Mouse (Mus musculus) myocyte (in vitro differentiated cells): ENCODE data around the gene Pacsin3.

Source experiments
- CEBPB ChIP-seq: IDR thresholded peaks from 2 replicates; pipeline ENCODE4 v1.6.1; 2011; ENCODE audit warnings: mild to moderate bottlenecking, moderate library complexity; ENCODE audit not compliant: poor library complexity, insufficient read depth, severe bottlenecking
- E2F4 ChIP-seq: IDR thresholded peaks from one replicate; pipeline ENCODE4 v1.6.1; 2011; ENCODE audit warnings: mild to moderate bottlenecking, control low read depth, moderate library complexity; ENCODE audit not compliant: insufficient read depth
- MYOD1 ChIP-seq, 3 experiments: IDR thresholded peaks; one replicate each; pipeline ENCODE4 v1.6.1; 2011; ENCODE audit warnings: control low read depth in 2 of 3, low read depth in 2 of 3, mild to moderate bottlenecking in 2 of 3, moderate library complexity in 1 of 3; ENCODE audit not compliant: insufficient read length in 2 of 3, control insufficient read depth in 1 of 3
- POLR2A ChIP-seq: IDR thresholded peaks from one replicate; pipeline ENCODE4 v1.6.1; 2011; ENCODE audit warnings: low read depth, mild to moderate bottlenecking, control low read depth, moderate library complexity; ENCODE audit not compliant: insufficient read length
- POLR2AphosphoS2 ChIP-seq: IDR thresholded peaks from one replicate; pipeline ENCODE4 v1.6.1; 2011; ENCODE audit warnings: low read depth, control low read depth; ENCODE audit not compliant: insufficient read length
- TCF12 ChIP-seq: IDR thresholded peaks from one replicate; pipeline ENCODE4 v1.6.1; 2011; ENCODE audit warnings: mild to moderate bottlenecking, control low read depth; ENCODE audit not compliant: poor library complexity, insufficient read depth, severe bottlenecking
- USF1 ChIP-seq: IDR thresholded peaks from one replicate; pipeline ENCODE4 v1.6.1; 2011; ENCODE audit warnings: low read depth, mild to moderate bottlenecking, control low read depth, moderate library complexity

- TF ChIP-seq POLR2A (no peak), E2F4 (no peak), POLR2AphosphoS2 (no peak), USF1 (no peak), MYOD1 (IDR thresholded peaks at IDR 0.05; ENCODE audit: control insufficient read depth in 1 of 3, insufficient read length in 2 of 3, low read depth in 2 of 3) (no peak), CEBPB (no peak), TCF12 (no peak)
These were observed 28.2 kb downstream of the Pacsin3 start for GRCm38 (mm10) chr2:91283972-91284371.
